Mouse (Mus musculus): ENCODE measurements around the gene Serpinf1. TPM values are rescaled to one million over a fixed set of nuclear protein-coding genes. Genes with fewer than 3 reads are reported as not detected.
A peak's percentile ranks its signal among the peaks of the same experiment; 100 is the strongest.

Gene Serpinf1
- polyA plus RNA-seq, 1 experiment from 2014 or later: 172 TPM

DNA sequence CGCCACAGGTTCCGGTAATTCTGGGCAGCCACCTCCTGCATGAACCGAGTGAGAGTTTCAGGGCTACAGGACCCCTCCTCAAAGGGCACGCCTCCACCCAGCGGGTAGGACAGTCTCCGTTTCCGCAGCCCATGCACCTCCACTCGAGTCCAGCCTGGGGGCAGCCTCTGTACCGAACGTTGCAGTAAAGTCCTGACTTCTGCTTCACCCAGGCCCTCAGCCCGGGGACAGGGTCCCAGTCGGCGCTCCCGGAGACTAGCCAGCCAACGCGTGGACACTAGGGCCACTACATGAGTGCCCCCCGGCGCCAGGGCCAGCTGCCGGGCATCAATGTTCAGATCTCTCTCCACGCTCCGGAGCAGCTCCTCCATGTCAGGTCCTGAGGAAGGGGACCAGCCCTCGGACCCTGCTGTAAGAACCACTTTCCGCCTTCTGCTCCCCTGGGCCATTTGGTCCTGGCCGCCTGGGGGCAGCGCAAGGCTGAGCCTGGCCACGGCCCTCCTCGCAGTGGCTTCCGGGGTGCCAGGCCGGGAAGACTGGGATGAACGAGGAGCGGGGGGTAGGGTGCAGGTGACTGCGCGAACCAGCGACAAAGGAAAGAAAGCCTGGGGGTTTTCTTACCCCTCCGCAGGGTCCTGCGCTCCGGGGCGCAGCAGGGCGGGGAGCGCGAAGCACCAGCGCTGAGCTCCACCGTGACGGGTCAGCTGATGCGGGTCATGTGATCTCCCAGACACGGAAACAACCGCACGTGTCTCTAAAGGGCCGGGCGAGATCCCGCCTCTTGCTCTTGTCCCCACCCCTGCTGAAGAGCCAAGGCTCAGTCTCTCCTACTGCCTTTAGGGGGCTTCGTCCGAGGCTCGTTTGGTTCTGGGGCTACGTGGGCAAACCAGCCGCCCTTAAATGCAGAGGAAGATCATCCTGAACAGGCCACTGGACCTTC, 31.8 kb upstream of the Serpinf1 start, which contains the start of gene Wdr81:
TSS of gene Wdr81 (minus strand) at position 727 of the 940 bp plus-strand sequence.
- H3K27ac ChIP-seq: peak within 1 kb of the TSS; percentile 66
- H3K9me3 ChIP-seq (replicated peaks): no peaks in the 10 kb centered on the region
- peaks cover 92% of the 10 kb centered on the region for H3K4me1 ChIP-seq
- peak within 1 kb of the TSS; percentile 85 for H3K9ac ChIP-seq
- peak; percentile 79 for ATAC-seq
- peaks cover 34% of the 10 kb centered on the region for H3K36me3 ChIP-seq
- no peaks in the 10 kb centered on the region for H3K27me3 ChIP-seq (replicated peaks)
- peak within 1 kb of the TSS; percentile 73 for H3K4me3 ChIP-seq
- peak within 1 kb of the TSS; percentile 100 for H3K4me2 ChIP-seq
- WGBS (ENCODE audit: insufficient replicate concordance): 3% methylated on average over 56 of the region's 56 CpGs

DNA sequence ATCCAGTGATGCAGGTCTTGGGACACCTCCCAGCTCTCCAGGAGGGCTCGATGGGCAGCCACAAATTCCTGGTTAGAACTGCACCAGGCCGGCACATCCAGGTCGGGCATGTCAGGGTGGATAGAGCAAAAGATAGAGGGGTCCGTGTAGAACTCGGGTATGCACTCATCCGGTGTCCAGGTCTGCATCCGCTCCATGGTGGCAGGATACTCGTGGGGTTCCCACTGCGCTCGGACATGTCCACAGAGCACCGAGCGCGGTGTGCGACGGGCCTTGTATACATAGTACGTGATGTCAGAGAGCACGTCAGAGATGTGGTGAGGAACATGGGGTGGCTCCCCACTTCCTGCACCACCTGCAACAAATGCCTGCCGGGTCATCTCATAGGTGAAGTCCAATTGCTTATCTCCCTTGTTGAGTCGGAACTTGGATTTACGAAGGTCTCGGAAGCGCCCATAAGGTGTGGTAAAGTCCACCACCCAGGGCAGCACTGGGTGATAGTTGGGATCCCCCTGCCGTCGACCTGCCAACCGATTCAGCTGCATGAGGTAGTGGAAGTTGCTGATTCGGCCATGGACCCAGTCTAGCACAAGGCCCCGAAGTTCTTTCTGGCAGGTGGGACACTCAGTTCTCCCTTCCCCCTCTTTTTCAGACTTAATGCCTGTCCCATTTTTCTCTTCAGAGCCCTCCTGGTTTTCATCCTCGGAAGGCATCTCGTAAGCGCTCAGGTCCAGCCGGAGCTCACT, 30.5 kb upstream of the Serpinf1 start:
- Histone ChIP-seq H3K9ac (peak overlapping the region; percentile 85; the same call in 1 of the 2 replicates), H3K27ac (peak overlapping the region; percentile 99), H3K9me3 (replicated peaks) (no peaks in the 10 kb centered on the region), H3K27me3 (replicated peaks) (no peaks in the 10 kb centered on the region), H3K36me3 (peaks cover 46% of the 10 kb centered on the region), H3K4me2 (peak overlapping the region; percentile 100), H3K4me1 (peaks cover 92% of the 10 kb centered on the region), H3K4me3 (peak overlapping the region; percentile 73)
- 86% methylated on average over 31 of the region's 31 CpGs for WGBS (ENCODE audit: insufficient replicate concordance)
- ATAC-seq: no peak

DNA sequence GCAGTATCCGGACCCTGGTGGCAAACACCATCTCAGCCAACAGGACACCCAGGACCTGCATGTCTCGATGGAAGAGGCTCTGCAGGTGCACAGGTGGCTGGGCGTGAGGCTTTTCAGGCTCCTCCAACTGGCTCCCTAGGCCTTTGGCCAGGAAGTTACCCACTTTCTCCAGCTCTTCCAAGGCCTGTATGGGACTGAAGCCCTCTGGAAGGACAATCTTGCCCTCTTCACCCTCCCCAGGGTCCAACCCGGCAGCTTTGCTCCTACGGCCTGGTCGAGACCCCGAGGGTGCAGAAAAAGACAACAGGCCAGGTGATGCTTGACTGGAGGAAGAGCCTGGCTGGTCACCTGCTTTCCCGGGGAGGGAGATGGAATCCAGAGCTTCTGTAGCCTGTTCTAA, 29.6 kb upstream of the Serpinf1 start:
- no peaks in the 10 kb centered on the region for H3K27me3 ChIP-seq (replicated peaks)
- 84% methylated on average over 8 of the region's 8 CpGs for WGBS (ENCODE audit: insufficient replicate concordance)
- ATAC-seq: no peak
- no peaks in the 10 kb centered on the region for H3K9me3 ChIP-seq (replicated peaks)
- peak overlapping the region; percentile 99 for H3K27ac ChIP-seq
- peak overlapping the region; percentile 79; the same call in 1 of the 2 replicates for H3K9ac ChIP-seq
- peak overlapping the region; percentile 83 for H3K4me2 ChIP-seq
- peaks cover 55% of the 10 kb centered on the region for H3K36me3 ChIP-seq
- H3K4me1 ChIP-seq: peaks cover 93% of the 10 kb centered on the region
- H3K4me3 ChIP-seq: no peak overlapping the region

DNA sequence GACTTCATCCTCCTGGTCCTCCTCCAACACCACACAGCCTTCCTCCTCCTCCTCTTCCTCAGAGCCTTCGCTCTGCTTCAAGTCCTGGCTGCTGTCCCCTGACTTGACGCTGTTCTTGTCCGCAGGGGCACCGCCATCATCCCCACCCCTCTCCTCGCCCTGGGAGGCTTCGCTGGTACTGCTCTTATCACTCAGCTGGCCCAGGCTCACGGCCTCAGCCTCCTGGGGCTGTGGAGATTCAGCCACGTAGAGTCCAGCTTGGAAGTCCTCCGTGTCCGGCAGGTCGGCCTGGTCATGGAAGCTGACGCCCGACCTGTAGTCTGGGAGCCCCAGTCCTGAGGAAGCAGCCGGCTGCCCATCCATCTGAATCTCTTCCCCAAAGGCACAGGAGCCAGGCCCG, 28.4 kb upstream of the Serpinf1 start:
- peaks cover 67% of the 10 kb centered on the region for H3K36me3 ChIP-seq
- peak overlapping the region; percentile 79 for H3K9ac ChIP-seq
- peak overlapping the region; percentile 83 for H3K4me2 ChIP-seq
- peaks cover 88% of the 10 kb centered on the region for H3K4me1 ChIP-seq
- no peaks in the 10 kb centered on the region for H3K9me3 ChIP-seq (replicated peaks)
- H3K27me3 ChIP-seq (replicated peaks): no peaks in the 10 kb centered on the region
- peak overlapping the region; percentile 58 for H3K4me3 ChIP-seq
- 43% methylated on average over 15 of the region's 15 CpGs for WGBS (ENCODE audit: insufficient replicate concordance)
- peak; percentile 42; the same call in 1 of the 2 replicates for ATAC-seq
- peak overlapping the region; percentile 99 for H3K27ac ChIP-seq

DNA sequence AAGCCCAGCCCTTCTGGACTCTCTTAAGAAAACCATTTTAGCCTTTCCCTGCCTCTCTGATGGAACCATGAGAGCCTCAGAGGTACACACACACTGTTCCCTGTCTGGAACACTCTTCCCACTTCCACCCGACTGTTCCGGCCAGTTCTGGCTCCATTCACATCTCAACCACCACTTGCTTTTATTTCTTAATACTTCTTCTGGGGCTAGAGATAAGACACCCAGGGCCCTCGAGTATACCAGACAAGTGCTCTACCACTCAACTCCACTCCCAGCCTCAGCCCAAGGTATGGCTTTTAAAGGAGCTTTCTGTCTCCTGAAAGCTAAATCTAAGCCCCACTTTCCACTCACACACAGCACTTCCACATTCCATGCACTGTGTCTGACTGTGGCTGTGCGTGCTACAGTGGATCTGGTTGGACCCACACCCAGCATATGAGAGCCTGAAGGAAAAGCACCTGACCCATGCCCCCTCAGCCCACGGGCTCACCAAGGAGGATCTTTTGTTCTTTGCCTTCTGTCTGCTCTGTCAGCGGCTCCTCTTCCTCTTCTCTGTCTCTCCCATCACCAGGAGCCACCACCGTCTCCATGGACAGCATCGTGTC, 27.9 kb upstream of the Serpinf1 start:
- 37% methylated on average over 8 of the region's 8 CpGs for WGBS (ENCODE audit: insufficient replicate concordance)
- Histone ChIP-seq H3K4me1 (peaks cover 87% of the 10 kb centered on the region), H3K9ac (peak overlapping the region; percentile 79), H3K4me2 (peak overlapping the region; percentile 83), H3K9me3 (replicated peaks) (no peaks in the 10 kb centered on the region), H3K27me3 (replicated peaks) (no peaks in the 10 kb centered on the region), H3K36me3 (peaks cover 72% of the 10 kb centered on the region), H3K4me3 (peak overlapping the region; percentile 58), H3K27ac (peak overlapping the region; percentile 99)
- peak; percentile 73 for ATAC-seq

DNA sequence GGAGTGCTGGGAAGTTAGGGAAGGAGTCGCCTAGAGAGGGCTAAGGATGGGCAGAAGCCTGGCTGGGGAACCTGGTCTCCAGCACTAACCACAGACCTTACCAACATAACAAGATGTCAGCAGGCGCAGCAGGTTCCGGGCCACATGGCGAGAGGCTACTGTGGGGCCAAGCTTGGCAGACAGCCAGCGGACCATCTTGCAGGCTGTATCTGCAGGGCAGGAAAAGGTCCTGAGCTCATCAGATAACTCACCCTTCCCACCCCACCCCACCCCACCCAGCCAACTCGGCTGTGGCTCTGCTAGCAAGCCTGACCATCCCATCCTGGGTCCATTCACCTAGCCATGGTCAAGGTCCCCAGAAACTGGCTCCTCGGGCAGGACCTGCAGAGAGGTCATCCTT, 27.2 kb upstream of the Serpinf1 start:
- H3K36me3 ChIP-seq: peaks cover 79% of the 10 kb centered on the region
- WGBS (ENCODE audit: insufficient replicate concordance): 41% methylated on average over 7 of the region's 7 CpGs
- no peaks in the 10 kb centered on the region for H3K27me3 ChIP-seq (replicated peaks)
- H3K27ac ChIP-seq: peak overlapping the region; percentile 99
- ATAC-seq: peak; percentile 72
- H3K4me2 ChIP-seq: peak overlapping the region; percentile 83
- H3K9ac ChIP-seq: peak overlapping the region; percentile 79
- H3K4me1 ChIP-seq: peaks cover 87% of the 10 kb centered on the region
- H3K4me3 ChIP-seq: peak overlapping the region; percentile 58
- H3K9me3 ChIP-seq (replicated peaks): no peaks in the 10 kb centered on the region

DNA sequence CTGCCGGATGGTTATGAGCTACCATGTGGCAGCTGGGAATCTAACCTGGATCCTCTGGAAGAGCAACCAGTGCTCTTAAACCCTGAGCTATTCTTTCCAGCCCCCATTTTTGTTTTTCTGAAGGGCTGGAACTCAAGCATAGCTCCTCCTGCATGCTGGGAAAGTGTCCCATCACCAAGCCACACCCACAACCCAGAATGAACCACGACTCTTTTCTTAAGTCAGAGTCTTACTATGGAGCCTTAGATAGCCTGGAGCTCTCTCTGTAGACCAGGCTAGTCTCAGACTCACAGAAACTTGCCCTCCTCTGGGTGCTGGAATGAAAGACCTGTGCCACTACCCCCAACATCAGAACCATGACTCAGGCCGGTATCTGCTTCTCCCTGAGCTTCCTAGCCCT, 26.1 kb upstream of the Serpinf1 start:
- Histone ChIP-seq H3K9ac (peak overlapping the region; percentile 79), H3K4me2 (peak overlapping the region; percentile 83), H3K27ac (peak overlapping the region; percentile 99), H3K4me3 (peak overlapping the region; percentile 58), H3K9me3 (replicated peaks) (no peaks in the 10 kb centered on the region), H3K27me3 (replicated peaks) (no peaks in the 10 kb centered on the region), H3K4me1 (peaks cover 87% of the 10 kb centered on the region), H3K36me3 (peaks cover 91% of the 10 kb centered on the region)
- 48% methylated on average over 3 of the region's 3 CpGs for WGBS (ENCODE audit: insufficient replicate concordance)
- peak; percentile 33 for ATAC-seq

DNA sequence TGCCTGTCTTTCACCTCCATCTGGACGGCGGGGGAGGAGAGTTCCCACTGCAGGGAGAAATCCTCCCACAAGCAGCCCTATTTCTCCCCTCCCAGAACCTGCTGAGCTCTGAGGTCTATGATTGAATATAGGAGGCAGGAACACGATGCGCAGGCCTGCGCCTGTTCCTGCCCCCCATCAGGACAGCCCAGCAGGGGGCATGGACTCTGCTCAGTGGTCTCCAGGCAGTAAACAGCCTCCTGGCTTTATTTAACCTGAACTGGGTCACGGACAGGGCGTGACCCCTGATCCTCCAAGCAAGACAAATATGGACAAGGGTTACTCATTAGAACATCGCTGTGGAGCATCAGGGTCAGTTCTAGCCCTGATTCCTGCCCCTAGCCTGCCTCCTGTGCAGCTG, 21.2 kb upstream of the Serpinf1 start:
- H3K4me2 ChIP-seq: 0 out of 2 replicates have a peak overlapping the region, but pooled peaks have one; percentile 4
- H3K9ac ChIP-seq: no peak overlapping the region
- peaks cover 86% of the 10 kb centered on the region for H3K36me3 ChIP-seq
- WGBS (ENCODE audit: insufficient replicate concordance): 79% methylated on average over 8 of the region's 8 CpGs
- peaks cover 44% of the 10 kb centered on the region for H3K4me1 ChIP-seq
- H3K4me3 ChIP-seq: no peak overlapping the region
- no peaks in the 10 kb centered on the region for H3K9me3 ChIP-seq (replicated peaks)
- peak overlapping the region; percentile 61 for H3K27ac ChIP-seq
- no peaks in the 10 kb centered on the region for H3K27me3 ChIP-seq (replicated peaks)
- ATAC-seq: peak; percentile 70

DNA sequence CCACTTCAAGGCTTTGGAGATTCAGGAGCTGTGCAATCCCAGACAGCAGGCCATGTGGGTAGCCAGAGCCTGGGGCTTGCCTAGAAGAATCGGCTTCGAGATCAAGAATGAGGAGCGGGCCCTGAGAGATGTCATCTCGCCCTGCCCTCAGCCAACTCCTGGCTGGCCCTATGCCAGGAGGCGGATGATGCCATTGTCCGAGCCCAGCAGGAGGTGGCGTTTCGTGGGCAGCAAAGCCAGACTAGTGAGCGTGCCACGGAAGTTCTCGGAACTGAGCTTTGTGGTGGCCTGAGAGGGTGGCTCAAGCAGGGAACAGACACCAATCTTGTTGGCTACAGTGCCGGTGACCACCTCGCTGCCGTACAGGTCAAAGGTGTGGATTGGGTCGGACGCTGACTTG, 19.1 kb upstream of the Serpinf1 start:
- H3K4me2 ChIP-seq: no peak overlapping the region
- H3K9ac ChIP-seq: no peak overlapping the region
- 92% methylated on average over 16 of the region's 16 CpGs for WGBS (ENCODE audit: insufficient replicate concordance)
- no peaks in the 10 kb centered on the region for H3K27me3 ChIP-seq (replicated peaks)
- H3K27ac ChIP-seq: peak overlapping the region; percentile 47; the same call in 1 of the 2 replicates
- peaks cover 26% of the 10 kb centered on the region for H3K4me1 ChIP-seq
- no peaks in the 10 kb centered on the region for H3K9me3 ChIP-seq (replicated peaks)
- H3K36me3 ChIP-seq: peaks cover 69% of the 10 kb centered on the region
- no peak for ATAC-seq
- no peak overlapping the region for H3K4me3 ChIP-seq

DNA sequence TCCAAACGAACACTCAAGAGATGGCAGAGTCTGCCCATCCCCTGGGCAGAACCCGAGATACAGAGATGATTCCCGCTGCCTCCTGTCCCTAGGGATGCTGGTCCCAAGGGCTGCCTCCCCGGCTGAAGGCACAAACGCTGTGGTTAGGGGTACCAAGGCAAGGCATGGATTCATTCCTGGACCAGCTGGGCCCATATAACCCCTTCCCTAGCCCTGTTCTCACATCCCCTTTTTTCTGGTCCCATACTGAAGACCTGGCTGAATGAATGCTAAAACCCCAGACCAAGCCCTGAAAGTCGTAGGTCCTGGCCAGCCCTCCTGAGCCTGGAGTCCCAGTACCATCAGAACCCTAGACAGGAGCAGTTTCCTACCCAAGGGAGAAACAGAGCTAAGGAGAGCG, 18.5 kb upstream of the Serpinf1 start:
- H3K36me3 ChIP-seq: peaks cover 69% of the 10 kb centered on the region
- no peaks in the 10 kb centered on the region for H3K27me3 ChIP-seq (replicated peaks)
- no peak for ATAC-seq
- H3K27ac ChIP-seq: peak overlapping the region; percentile 47; the same call in 1 of the 2 replicates
- H3K4me1 ChIP-seq: peaks cover 26% of the 10 kb centered on the region
- H3K4me3 ChIP-seq: no peak overlapping the region
- H3K4me2 ChIP-seq: no peak overlapping the region
- WGBS (ENCODE audit: insufficient replicate concordance): 82% methylated on average over 7 of the region's 7 CpGs
- no peak overlapping the region for H3K9ac ChIP-seq
- no peaks in the 10 kb centered on the region for H3K9me3 ChIP-seq (replicated peaks)

DNA sequence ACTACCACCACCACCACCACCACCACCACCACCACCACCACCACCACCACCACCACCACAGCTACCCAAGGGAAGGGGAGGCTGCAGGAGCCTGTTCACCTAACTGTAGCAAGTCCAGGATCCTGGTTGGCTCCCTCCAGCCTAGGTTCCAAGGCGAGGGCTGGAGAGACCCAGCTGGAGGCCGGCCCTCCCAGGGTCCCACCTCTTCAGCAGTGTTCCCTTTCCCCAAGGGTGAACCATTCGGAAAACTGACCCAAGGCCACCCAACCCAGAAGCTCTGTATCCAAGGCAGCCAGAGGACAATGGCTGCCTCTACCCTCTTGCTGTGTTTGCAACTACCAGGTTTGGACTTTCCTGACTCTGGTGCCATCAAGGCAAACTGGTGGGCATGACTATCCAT, 17.4 kb upstream of the Serpinf1 start:
- Histone ChIP-seq H3K4me2 (no peak overlapping the region), H3K4me3 (no peak overlapping the region), H3K9ac (no peak overlapping the region), H3K9me3 (replicated peaks) (no peaks in the 10 kb centered on the region), H3K27ac (peak overlapping the region; percentile 18; the same call in 1 of the 2 replicates), H3K27me3 (replicated peaks) (no peaks in the 10 kb centered on the region), H3K4me1 (peaks cover 17% of the 10 kb centered on the region), H3K36me3 (peaks cover 69% of the 10 kb centered on the region)
- WGBS (ENCODE audit: insufficient replicate concordance): 65% methylated on average over 3 of the region's 3 CpGs
- ATAC-seq: no peak

All from liver, embryonic 12.5 days (tissue).